Mouse (Mus musculus): Measurements from ENCODE around the gene Dbt.

GRCm38 (mm10) chr3:116512904-116513716 is at the start of gene Dbt:
- TF ChIP-seq CTCF (IDR thresholded peaks at IDR 0.05; ENCODE audit: low read depth): no peak
- TF ChIP-seq EP300 (IDR thresholded peaks at IDR 0.05; ENCODE audit: low read depth): peak; percentile 78; the same call in 1 of the 2 replicates

Data from liver, postnatal 0 days (tissue).